In the genomic region with DNA sequence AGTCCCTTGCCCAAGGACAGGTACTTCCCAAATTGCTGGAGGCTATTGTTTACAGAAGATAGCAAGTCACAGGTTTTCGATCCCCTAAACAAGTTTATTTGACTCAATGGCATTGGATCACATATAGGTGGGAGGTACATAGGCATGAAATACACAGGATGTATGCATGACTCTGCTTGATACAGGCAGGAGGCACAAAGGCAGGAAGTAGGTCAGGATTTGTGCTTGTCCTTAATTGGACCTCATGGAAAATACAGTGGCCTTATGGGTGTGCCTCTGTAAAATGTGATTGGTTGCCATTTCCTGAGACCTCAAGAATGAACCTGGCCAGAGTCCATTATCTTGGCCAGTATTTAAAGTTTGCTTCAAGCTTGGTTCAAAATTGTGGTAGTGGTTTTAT, we compare ENCODE assay signal across 23 mouse cellular contexts. TPM values are rescaled to one million over a fixed set of nuclear protein-coding genes. Genes with fewer than 3 reads are reported as not detected.
DNase-seq lines count a peak whose midpoint lies in the region; ATAC-seq and TF ChIP-seq lines count a peak whose summit lies in the region.
"Had no signal": no experiment of that assay in that cellular context is flagged by ENCODE, and none has a peak within 500 bp of the region (broad histone marks: within the 10 kb centered on the region; RNA-seq: fewer than 3 reads in every experiment).

No protein-coding gene starts in this region.

- H3K4me1 ChIP-seq in lung, embryonic 14.5 days (ENCODE audit: insufficient read depth) = no peaks in the 10 kb centered on the region
- H3K4me1 ChIP-seq in lung, adult 2 months (ENCODE audit: control insufficient read depth, insufficient read depth, low read length) = peaks cover 5% of the 10 kb centered on the region; the same call in 1 of the 2 replicates
- peaks cover 4% of the 10 kb centered on the region; the same call in 1 of the 2 replicates for H3K4me1 ChIP-seq in midbrain, embryonic 15.5 days
- H3K4me1 ChIP-seq: embryonic facial prominence, embryonic 12.5 days; embryonic facial prominence, embryonic 15.5 days; heart, embryonic 12.5 days had no signal

- H3K36me3 ChIP-seq in lung, embryonic 14.5 days (ENCODE audit: insufficient read depth) = no peaks in the 10 kb centered on the region
- H3K36me3 ChIP-seq in midbrain, embryonic 15.5 days (replicated peaks) = no peaks in the 10 kb centered on the region
- H3K36me3 ChIP-seq: embryonic facial prominence, embryonic 12.5 days; embryonic facial prominence, embryonic 15.5 days; heart, embryonic 12.5 days; hindbrain, embryonic 10.5 days; hindbrain, embryonic 13.5 days had no signal

- H3K9me3 ChIP-seq in lung, embryonic 14.5 days (ENCODE audit: low read depth, low read length) = no peaks in the 10 kb centered on the region
- no peaks in the 10 kb centered on the region for H3K9me3 ChIP-seq in midbrain, embryonic 15.5 days
- H3K9me3 ChIP-seq: embryonic facial prominence, embryonic 12.5 days; embryonic facial prominence, embryonic 15.5 days; heart, embryonic 12.5 days; hindbrain, embryonic 10.5 days; hindbrain, embryonic 13.5 days had no signal

- no peak for ATAC-seq in lung, embryonic 14.5 days (ENCODE audit: insufficient read depth)
- ATAC-seq in midbrain, embryonic 15.5 days (replicated peaks) = no peak
- ATAC-seq: CD4-positive, CD25-positive, alpha-beta regulatory T cell, adult 4 months; forebrain, embryonic 14.5 days; forebrain, postnatal 0 days had no signal

- no peak overlapping the region for H3K27ac ChIP-seq in lung, embryonic 14.5 days (ENCODE audit: low read depth)
- no peak overlapping the region for H3K27ac ChIP-seq in midbrain, embryonic 15.5 days
- H3K27ac ChIP-seq: embryonic facial prominence, embryonic 12.5 days; embryonic facial prominence, embryonic 15.5 days; gastrocnemius, adult 2 months; hindbrain, embryonic 10.5 days; hindbrain, embryonic 13.5 days had no signal

- DNase-seq in lung, embryonic 14.5 days = peak; percentile 22
- DNase-seq in lung, adult 2 months = no peak
- peak; percentile 7 for DNase-seq in lung, postnatal 10 days
- DNase-seq in lung, postnatal 4 days = no peak
- peak; percentile 13 for DNase-seq in lung, postnatal 36 days
- DNase-seq: adrenal gland, adult 2 months; adrenal gland, postnatal 14 days; cerebellum, adult 11 months; cerebellum, adult 2 months; cerebellum, adult 9-11 months; cerebellum, postnatal 25 days; forebrain, postnatal 0 days; gastrocnemius, adult 2 months; gastrocnemius, postnatal 14 days; heart, adult 11 months had no signal

- no peak for TF ChIP-seq CTCF in lung, embryonic 14.5 days (IDR thresholded peaks at IDR 0.05; ENCODE audit: low read depth)
- no peak for TF ChIP-seq CTCF in lung, adult 2 months (IDR thresholded peaks at IDR 0.05; ENCODE audit: insufficient read depth, low read length)

- H3K4me2 ChIP-seq in lung, embryonic 14.5 days = no peak overlapping the region
- no peak overlapping the region for H3K4me2 ChIP-seq in midbrain, embryonic 15.5 days
- H3K4me2 ChIP-seq: embryonic facial prominence, embryonic 12.5 days; embryonic facial prominence, embryonic 15.5 days; heart, embryonic 12.5 days; hindbrain, embryonic 13.5 days had no signal

- 87% methylated on average over 1 of the region's 1 CpGs for WGBS in lung, embryonic 14.5 days
- 67% methylated on average over 1 of the region's 1 CpGs for WGBS in lung, adult 2 months
- 86% methylated on average over 1 of the region's 1 CpGs for WGBS in midbrain, embryonic 15.5 days

- H3K9ac ChIP-seq in lung, embryonic 14.5 days = no peak overlapping the region
- H3K9ac ChIP-seq in midbrain, embryonic 15.5 days = no peak overlapping the region
- H3K9ac ChIP-seq: embryonic facial prominence, embryonic 12.5 days; embryonic facial prominence, embryonic 15.5 days; forebrain, postnatal 0 days; heart, embryonic 12.5 days; hindbrain, embryonic 13.5 days had no signal

- no peak overlapping the region for H3K4me3 ChIP-seq in lung, embryonic 14.5 days (ENCODE audit: low read depth, low read length)
- H3K4me3 ChIP-seq in lung, adult 2 months (replicated peaks; ENCODE audit: extremely low read depth, low read depth, low read length) = no peak overlapping the region
- no peak overlapping the region for H3K4me3 ChIP-seq in midbrain, embryonic 15.5 days
- H3K4me3 ChIP-seq: embryonic facial prominence, embryonic 12.5 days; embryonic facial prominence, embryonic 15.5 days; gastrocnemius, adult 2 months; heart, embryonic 12.5 days; hindbrain, embryonic 10.5 days; hindbrain, embryonic 13.5 days had no signal

- no peaks in the 10 kb centered on the region for H3K27me3 ChIP-seq in lung, embryonic 14.5 days (ENCODE audit: insufficient read depth, low read length)
- H3K27me3 ChIP-seq in midbrain, embryonic 15.5 days (replicated peaks) = no peaks in the 10 kb centered on the region
- H3K27me3 ChIP-seq: embryonic facial prominence, embryonic 12.5 days; embryonic facial prominence, embryonic 15.5 days; heart, embryonic 12.5 days; hindbrain, embryonic 13.5 days had no signal

- TF ChIP-seq POLR2A in lung, adult 2 months (IDR thresholded peaks at IDR 0.05; ENCODE audit: borderline replicate concordance, extremely low read depth, low read depth, low read length) = no peak

RNA-seq across cellular contexts. Expression of gene Pxdc1, which starts 48.9 kb away (rescaled TPM):
- 4.9 and 7.9 TPM in 2 replicates for polyA plus RNA-seq in lung, embryonic 14.5 days (2014; fragmentation: Nextera tagmentation; extraction: Ambion mirVana)
- 131 and 170 TPM in 2 replicates for polyA plus RNA-seq in lung, adult 2 months (2012; rRNA removed)
- 8.4 and 9.8 TPM in 2 replicates for polyA plus RNA-seq in midbrain, embryonic 15.5 days (2015; fragmentation: Nextera tagmentation; extraction: Ambion mirVana)

Comparison
In these comparisons a context has a peak if more than half of its experiments do, and no peak if none do; other contexts are left out.
1. DNase-seq: peak in lung, embryonic 14.5 days (single experiment), lung, postnatal 10 days (single experiment) and lung, postnatal 36 days (single experiment); none in lung, adult 2 months (single experiment) and lung, postnatal 4 days (0 of 2).
2. RNA of gene Pxdc1, which starts 48.9 kb away (polyA plus RNA-seq): 131 to 170 TPM in lung, adult 2 months; 8.4 to 9.8 TPM in midbrain, embryonic 15.5 days and 4.9 to 7.9 TPM in lung, embryonic 14.5 days; every median in the first group is over 10 times any median in the second.